Mouse (Mus musculus) CH12.LX (cell line): ENCODE results near the gene Rptor. TPM values are rescaled to one million over a fixed set of nuclear protein-coding genes. Genes with fewer than 3 reads are reported as not detected.

ENCODE experiments used
- DNase-seq: peaks from one replicate; pipeline ENCODE4 v3.0.0-alpha.2; 2013; ENCODE audit errors: extremely low read depth
- H3K27ac ChIP-seq: 2 replicates; pipeline ENCODE4 v1.5.1; 2012; ENCODE audit warnings: low read depth, mild to moderate bottlenecking, control low read depth, moderate library complexity; ENCODE audit not compliant: insufficient read depth
- H3K27me3 ChIP-seq: replicated peaks from 2 replicates; pipeline ENCODE3; 2012; ENCODE audit warnings: inconsistent platforms
- H3K36me3 ChIP-seq, 2 experiments: replicated peaks in 1 of 2; 2 replicates each; pipeline versions ENCODE3 to v1.6.1; 2012; ENCODE audit warnings: inconsistent platforms in 1 of 2, low read length in 1 of 2, mild to moderate bottlenecking in 1 of 2, mixed read lengths in 1 of 2, moderate library complexity in 1 of 2; ENCODE audit not compliant: control insufficient read depth in 1 of 2, insufficient read depth in 1 of 2
- H3K4me1 ChIP-seq, 2 experiments: 2 replicates each; pipeline ENCODE4 v1.6.1; 2012; ENCODE audit warnings: inconsistent platforms in 1 of 2, moderate library complexity in 1 of 2; ENCODE audit not compliant: insufficient read depth in 2 of 2, control insufficient read depth in 1 of 2
- H3K4me2 ChIP-seq: 2 replicates; pipeline ENCODE4 v1.6.1; 2012; ENCODE audit warnings: low read depth, mild to moderate bottlenecking, control low read depth; ENCODE audit not compliant: poor library complexity, insufficient read depth, severe bottlenecking
- H3K4me3 ChIP-seq, 3 experiments: fragments of 150-350 bp in 1 of 3; sonication (generic) in 1 of 3; replicated peaks in 1 of 3; 2 replicates each; pipeline versions ENCODE3 to v1.5.1; 2011 to 2012; ENCODE audit warnings: low read depth in 2 of 3, low read length in 2 of 3, mild to moderate bottlenecking in 2 of 3, moderate library complexity in 2 of 3, control low read depth in 1 of 3, improper control_type of control experiment in 1 of 3, inconsistent platforms in 1 of 3, mixed read lengths in 1 of 3; ENCODE audit not compliant: poor library complexity in 1 of 3
- H3K79me2 ChIP-seq: replicated peaks from 2 replicates; pipeline ENCODE4 v1.6.1; 2012; ENCODE audit warnings: mild to moderate bottlenecking, moderate library complexity; ENCODE audit not compliant: control insufficient read depth, poor library complexity, insufficient read depth, severe bottlenecking; ENCODE audit errors: extremely low read depth
- H3K9ac ChIP-seq: 2 replicates; pipeline ENCODE4 v1.6.1; 2012; ENCODE audit warnings: low read depth, mild to moderate bottlenecking, control low read depth, moderate library complexity; ENCODE audit not compliant: insufficient read depth
- H3K9me3 ChIP-seq: replicated peaks from 2 replicates; pipeline ENCODE3; 2012; ENCODE audit warnings: low read length, inconsistent platforms, mixed read lengths
- BHLHE40 ChIP-seq: IDR thresholded peaks from 2 replicates; pipeline ENCODE4 v1.6.1; 2011; ENCODE audit warnings: mild to moderate bottlenecking, low read depth, low read length, improper control_type of control experiment
- CHD1 ChIP-seq: IDR thresholded peaks from 2 replicates; pipeline ENCODE4 v1.6.1; 2012; ENCODE audit warnings: low read depth, low read length, improper control_type of control experiment, inconsistent platforms
- CHD2 ChIP-seq: IDR thresholded peaks from 2 replicates; pipeline ENCODE4 v1.6.1; 2011; ENCODE audit warnings: low read length, improper control_type of control experiment
- E2F4 ChIP-seq: IDR thresholded peaks from 2 replicates; pipeline ENCODE4 v1.6.1; 2011; ENCODE audit warnings: low read depth, low read length, improper control_type of control experiment; ENCODE audit not compliant: insufficient replicate concordance
- ELF1 ChIP-seq: IDR thresholded peaks from 2 replicates; pipeline ENCODE4 v1.6.1; 2014; ENCODE audit warnings: low read depth, mild to moderate bottlenecking, inconsistent platforms, low read length, improper control_type of control experiment
- ETS1 ChIP-seq: conservative IDR thresholded peaks from 2 replicates; pipeline ENCODE4 v1.6.1; 2012; ENCODE audit warnings: low read depth, mild to moderate bottlenecking, inconsistent platforms, low read length, improper control_type of control experiment, moderate library complexity
- HCFC1 ChIP-seq: IDR thresholded peaks from 2 replicates; pipeline ENCODE4 v1.6.1; 2012; ENCODE audit warnings: low read depth, mild to moderate bottlenecking, inconsistent platforms, low read length, improper control_type of control experiment
- IRF4 ChIP-seq: IDR thresholded peaks from 2 replicates; pipeline ENCODE4 v1.6.1; 2014; ENCODE audit warnings: low read depth, mild to moderate bottlenecking, inconsistent platforms, low read length, improper control_type of control experiment
- JUN ChIP-seq: IDR thresholded peaks from 2 replicates; pipeline ENCODE4 v1.6.1; 2011; ENCODE audit warnings: low read depth, mild to moderate bottlenecking, low read length, improper control_type of control experiment, moderate library complexity; ENCODE audit not compliant: insufficient read depth
- JUND ChIP-seq: conservative IDR thresholded peaks from 2 replicates; pipeline ENCODE4 v1.6.1; 2011; ENCODE audit warnings: low read depth, low read length, improper control_type of control experiment
- MAFK ChIP-seq: IDR thresholded peaks from 2 replicates; pipeline ENCODE4 v1.6.1; 2011; ENCODE audit warnings: low read length, improper control_type of control experiment; ENCODE audit not compliant: insufficient replicate concordance
- MAX ChIP-seq: IDR thresholded peaks from 2 replicates; pipeline ENCODE4 v1.6.1; 2011; ENCODE audit warnings: low read length, improper control_type of control experiment
- MAZ ChIP-seq: IDR thresholded peaks from 2 replicates; pipeline ENCODE4 v1.6.1; 2012; ENCODE audit warnings: low read depth, mild to moderate bottlenecking, inconsistent platforms, low read length, improper control_type of control experiment, moderate library complexity
- MEF2A ChIP-seq: IDR thresholded peaks from 2 replicates; pipeline ENCODE4 v1.6.1; 2014; ENCODE audit warnings: low read depth, mild to moderate bottlenecking, inconsistent platforms, low read length, improper control_type of control experiment, borderline replicate concordance
- MXI1 ChIP-seq: IDR thresholded peaks from 2 replicates; pipeline ENCODE4 v1.6.1; 2011; ENCODE audit warnings: mild to moderate bottlenecking, low read depth, low read length, improper control_type of control experiment
- MYC ChIP-seq: IDR thresholded peaks from 2 replicates; pipeline ENCODE4 v1.6.1; 2011; ENCODE audit warnings: low read depth, mild to moderate bottlenecking, improper control_type of control experiment, low read length
- NELFE ChIP-seq: IDR thresholded peaks from 2 replicates; pipeline ENCODE4 v1.6.1; 2011; ENCODE audit warnings: low read depth, low read length, improper control_type of control experiment
- POLR2A ChIP-seq: IDR thresholded peaks from 2 replicates; pipeline ENCODE4 v1.6.1; 2011; ENCODE audit warnings: low read depth, mild to moderate bottlenecking, improper control_type of control experiment, low read length
- POLR2AphosphoS2 ChIP-seq: IDR thresholded peaks from 2 replicates; pipeline ENCODE4 v1.6.1; 2011; ENCODE audit warnings: low read depth, low read length, improper control_type of control experiment
- RAD21 ChIP-seq: IDR thresholded peaks from 2 replicates; pipeline ENCODE4 v1.6.1; 2011; ENCODE audit warnings: low read depth, mild to moderate bottlenecking, low read length, improper control_type of control experiment, moderate library complexity
- RCOR1 ChIP-seq: conservative IDR thresholded peaks from 2 replicates; pipeline ENCODE4 v1.6.1; 2012; ENCODE audit warnings: low read depth, mild to moderate bottlenecking, inconsistent platforms, low read length, improper control_type of control experiment
- SMC3 ChIP-seq: IDR thresholded peaks from 2 replicates; pipeline ENCODE4 v1.6.1; 2011; ENCODE audit warnings: low read depth, low read length, improper control_type of control experiment
- TBP ChIP-seq: conservative IDR thresholded peaks from 2 replicates; pipeline ENCODE4 v1.6.1; 2011; ENCODE audit warnings: low read depth, low read length, improper control_type of control experiment
- UBTF ChIP-seq: IDR thresholded peaks from 2 replicates; pipeline ENCODE4 v1.6.1; 2012; ENCODE audit warnings: low read depth, mild to moderate bottlenecking, inconsistent platforms, low read length, improper control_type of control experiment, moderate library complexity
- USF1 ChIP-seq: IDR thresholded peaks from 2 replicates; pipeline ENCODE4 v1.6.1; 2014; ENCODE audit warnings: low read depth, mild to moderate bottlenecking, inconsistent platforms, low read length, improper control_type of control experiment
- USF2 ChIP-seq: conservative IDR thresholded peaks from 2 replicates; pipeline ENCODE4 v1.6.1; 2011; ENCODE audit warnings: low read depth, low read length, improper control_type of control experiment
- ZC3H11A ChIP-seq: IDR thresholded peaks from 2 replicates; pipeline ENCODE4 v1.6.1; 2012; ENCODE audit warnings: low read depth, mild to moderate bottlenecking, inconsistent platforms, low read length, improper control_type of control experiment
- ZMIZ1 ChIP-seq: IDR thresholded peaks from 2 replicates; pipeline ENCODE4 v1.6.1; 2012; ENCODE audit warnings: low read depth, mild to moderate bottlenecking, inconsistent platforms, low read length, improper control_type of control experiment
- dilution Hi-C: fragments of 300-500 bp; cut with MboI; formaldehyde crosslinking; loops from 2 replicates; pipeline ENCODE4 v1.14.3; 2020; ENCODE audit warnings: low sequenced_read_pairs; ENCODE audit not compliant: extremely low pct_unique_long_range_greater_than_20kb, extremely low pct_ligation_motif_present
- in situ Hi-C: fragments of 300-500 bp; cut with MboI; formaldehyde crosslinking; loops from 3 replicates; pipeline ENCODE4 v1.14.3; 2019; ENCODE audit warnings: low sequenced_read_pairs, low pct_ligation_motif_present, low pct_unique_long_range_greater_than_20kb, mixed read lengths
- polyA plus RNA-seq: library from polyadenylated mRNA; unstranded; fragments of >175 nt; gene quantifications from 2 replicates; pipeline ENCODE4 v1.2.1, GENCODE M21; 2012; ENCODE audit warnings: low read depth; ENCODE audit not compliant: insufficient read length
- total RNA-seq, 2 experiments: library from RNA; depleted of rRNA; stranded (reverse); fragments of 300-350 nt in 1 of 2; fragments of >200 nt in 1 of 2; gene quantifications; 2 replicates each; pipeline ENCODE4 v1.2.3; 2012 to 2014

Gene Rptor
- total and polyA plus RNA-seq, 3 experiments, result 10.3 to 33.1 (median 26.7) TPM

- Histone ChIP-seq H3K36me3 (peaks cover 33 to 81% of the 10 kb centered on the region in 2 experiments), H3K27me3 (no peaks in the 10 kb centered on the region), H3K4me3 (no peak overlapping the region), H3K4me1 (no peaks in the 10 kb centered on the region), H3K79me2 (no peaks in the 10 kb centered on the region), H3K4me2 (no peak overlapping the region), H3K9me3 (peaks cover 1% of the 10 kb centered on the region), H3K9ac (no peak overlapping the region), H3K27ac (no peak overlapping the region)
- TF ChIP-seq JUND (no peak), MYC (no peak), RAD21 (no peak), MXI1 (no peak), ETS1 (no peak), TBP (no peak), USF1 (no peak), ZC3H11A (no peak), MAX (no peak), CHD1 (no peak), ELF1 (no peak), MAFK (no peak), SMC3 (no peak), USF2 (no peak), JUN (no peak), POLR2AphosphoS2 (no peak), UBTF (no peak), CHD2 (no peak)
- dilution Hi-C loops, result no loop called here
- no peak for DNase-seq
- in situ Hi-C loops, result no loop called here
Observed at GRCm38 (mm10) chr11:119754459-119754858, 151.8 kb downstream of the Rptor start.

DNA sequence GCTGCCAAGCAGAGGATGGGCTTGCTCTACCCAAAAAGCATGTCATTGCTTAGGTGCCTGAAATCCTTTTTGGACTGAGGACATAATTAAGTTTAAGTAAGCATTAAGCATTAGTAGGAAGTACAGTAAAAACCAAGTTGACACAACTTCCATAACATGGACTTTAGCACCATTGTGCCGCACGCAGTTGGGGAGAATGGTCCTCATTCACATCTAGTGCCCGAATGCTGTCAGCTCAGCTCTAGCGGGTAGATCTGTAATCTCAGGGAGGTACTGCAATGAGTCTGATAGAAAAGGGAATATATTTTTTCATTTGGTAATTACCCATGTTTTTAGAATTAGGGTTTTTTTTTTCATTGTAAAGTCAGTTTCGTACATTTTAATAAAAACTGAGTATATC, 155.5 kb downstream of the Rptor start:
- no peak for DNase-seq
- H3K36me3 ChIP-seq, result peaks cover 36 to 83% of the 10 kb centered on the region in 2 experiments
- H3K79me2 ChIP-seq, result no peaks in the 10 kb centered on the region
- no peaks in the 10 kb centered on the region for H3K27me3 ChIP-seq
- peaks cover 5% of the 10 kb centered on the region for H3K9me3 ChIP-seq
- dilution Hi-C loops (no loop called here), in situ Hi-C loops (no loop called here)
- no peak overlapping the region for H3K27ac ChIP-seq
- H3K4me1 ChIP-seq, result no peaks in the 10 kb centered on the region
- H3K9ac ChIP-seq, result no peak overlapping the region
- no peak overlapping the region for H3K4me3 ChIP-seq
- no peak for TF ChIP-seq POLR2AphosphoS2
- no peak for TF ChIP-seq MAZ
- no peak for TF ChIP-seq MAFK
- TF ChIP-seq NELFE, result no peak
- TF ChIP-seq MEF2A, result no peak
- no peak for TF ChIP-seq E2F4
- no peak for TF ChIP-seq POLR2A
- no peak for TF ChIP-seq RCOR1
- no peak for TF ChIP-seq ZC3H11A
- no peak for TF ChIP-seq USF1
- TF ChIP-seq ZMIZ1, result no peak
- no peak for TF ChIP-seq JUN
- no peak for TF ChIP-seq JUND
- no peak for TF ChIP-seq ETS1
- no peak for TF ChIP-seq HCFC1
- no peak for TF ChIP-seq RAD21
- no peak for TF ChIP-seq IRF4
- TF ChIP-seq BHLHE40, result no peak
- no peak overlapping the region for H3K4me2 ChIP-seq
